Mouse (Mus musculus): ENCODE measurements around the gene Stx8.

The Stx8 gene

DNA sequence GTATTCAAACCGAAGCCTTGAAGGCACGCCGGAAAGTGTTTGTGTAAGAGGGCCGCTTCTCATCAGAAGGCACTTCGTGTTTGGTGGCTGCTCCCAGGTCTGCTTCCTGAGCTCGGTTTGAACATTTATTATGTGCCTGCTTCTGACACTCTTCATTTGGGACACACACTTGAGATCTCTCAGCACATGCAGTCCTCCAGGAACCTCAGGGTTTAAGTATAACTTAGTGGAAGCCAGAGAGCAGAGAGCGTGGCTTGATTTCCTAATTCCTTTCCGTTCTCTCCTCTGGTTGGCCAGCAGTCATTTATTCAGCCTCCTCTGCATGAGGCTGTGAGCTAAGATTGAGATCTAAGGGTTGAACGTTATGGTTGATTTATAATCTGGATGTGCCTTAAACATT is 71.1 kb downstream of the Stx8 start:
- no peak for DNase-seq

DNA sequence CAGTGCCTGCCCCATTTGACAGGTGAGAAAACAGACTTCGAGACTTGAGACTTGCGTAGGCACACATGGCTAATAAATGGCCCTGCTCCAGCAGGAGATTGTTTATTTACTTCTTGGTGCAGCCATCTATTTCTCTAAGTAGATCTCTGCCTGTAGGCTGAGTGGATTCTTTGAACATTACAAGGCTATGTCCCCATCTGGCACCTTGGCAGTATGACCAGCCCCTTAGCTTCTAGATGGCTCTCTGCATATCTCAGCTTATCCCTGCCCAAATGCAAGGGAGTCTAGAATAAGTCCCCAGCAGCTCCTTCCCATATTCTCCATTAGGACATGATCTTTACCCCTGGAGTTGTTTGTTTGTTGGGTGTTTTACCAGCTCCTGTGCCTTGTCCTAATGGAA is 72.1 kb downstream of the Stx8 start:
- DNase-seq = peak; percentile 66 to 78

DNA sequence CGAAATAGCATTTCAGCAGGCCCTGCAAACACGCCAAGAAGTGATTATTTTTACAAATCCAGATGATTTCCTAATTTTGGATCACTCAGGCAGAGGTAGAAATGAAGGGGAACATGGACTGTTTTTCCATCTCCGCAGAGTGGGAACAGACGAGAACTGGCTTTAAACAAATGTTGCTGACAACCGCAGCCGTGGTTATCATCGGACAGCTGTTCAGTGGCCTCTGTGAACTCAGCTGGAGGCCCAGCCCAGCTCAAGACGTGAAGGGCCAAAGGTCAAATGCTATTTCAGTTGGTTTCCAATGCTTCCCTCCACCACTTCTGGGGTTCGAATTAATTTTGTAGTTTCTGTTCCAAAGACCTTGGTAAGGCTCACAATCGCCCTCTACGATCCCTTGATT is 78.2 kb downstream of the Stx8 start:
- DNase-seq = no peak

DNA sequence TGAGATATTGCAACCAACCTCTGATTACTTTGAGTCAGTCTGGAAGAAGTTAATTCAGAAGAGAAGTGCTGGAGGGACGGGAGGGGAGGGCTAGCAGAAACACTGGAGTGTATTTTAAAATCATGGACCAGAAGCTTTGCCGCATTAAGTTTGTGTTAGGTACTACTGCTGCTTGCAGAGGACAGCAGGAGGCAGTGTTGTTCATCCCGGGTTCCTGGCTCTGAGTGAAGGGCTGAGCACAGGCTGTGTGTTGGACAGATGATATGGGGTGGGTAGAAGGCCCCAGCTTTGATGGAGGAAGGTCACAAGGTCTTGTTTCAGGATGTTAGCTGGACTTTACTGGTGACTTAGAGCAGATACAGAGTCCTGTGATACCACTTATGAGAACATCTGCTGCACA is 80.9 kb downstream of the Stx8 start:
- no peak for DNase-seq

DNA sequence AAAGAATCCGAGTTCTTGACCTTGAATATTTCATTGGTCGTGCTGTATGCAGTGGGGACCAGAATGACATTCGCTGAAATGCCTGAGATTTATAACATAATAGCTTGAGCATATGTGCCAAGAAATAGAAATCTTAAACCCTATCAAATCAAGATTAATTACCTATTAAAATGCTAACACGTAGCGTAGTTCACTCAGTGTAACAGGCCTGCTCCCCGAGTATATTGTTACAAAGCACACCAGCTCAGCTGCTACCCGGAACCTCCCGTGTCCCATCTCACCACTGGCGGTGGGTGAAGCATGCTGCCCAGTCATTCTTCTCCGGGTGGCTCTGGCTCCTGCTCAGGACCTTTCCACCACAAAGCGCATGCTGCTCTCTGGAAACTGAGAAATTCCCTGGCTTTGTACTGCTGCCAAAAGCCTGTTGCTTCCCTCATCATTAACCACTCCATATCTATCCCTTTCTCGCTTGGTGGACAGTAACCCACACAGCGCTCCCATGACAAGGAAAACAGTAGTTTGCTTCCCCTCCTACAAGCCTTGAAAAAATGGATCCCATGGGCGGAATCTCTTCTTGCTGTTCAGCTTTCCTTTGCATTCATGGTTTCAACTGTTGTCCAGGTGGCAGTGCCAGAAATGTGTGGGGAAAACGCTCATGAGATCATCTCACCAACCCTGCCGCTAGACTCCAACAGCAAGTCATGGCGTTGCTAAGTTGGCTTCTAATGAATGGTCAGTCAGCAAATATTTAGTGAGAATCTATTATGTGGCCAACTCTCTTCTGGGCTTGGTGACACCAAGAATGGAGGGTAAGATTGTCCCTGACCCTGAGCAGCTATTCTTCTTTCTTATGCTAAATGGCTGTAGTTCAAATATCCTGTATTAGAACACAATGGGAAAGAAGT is 83.5 kb downstream of the Stx8 start:
- peak; percentile 53 to 63 for DNase-seq

DNA sequence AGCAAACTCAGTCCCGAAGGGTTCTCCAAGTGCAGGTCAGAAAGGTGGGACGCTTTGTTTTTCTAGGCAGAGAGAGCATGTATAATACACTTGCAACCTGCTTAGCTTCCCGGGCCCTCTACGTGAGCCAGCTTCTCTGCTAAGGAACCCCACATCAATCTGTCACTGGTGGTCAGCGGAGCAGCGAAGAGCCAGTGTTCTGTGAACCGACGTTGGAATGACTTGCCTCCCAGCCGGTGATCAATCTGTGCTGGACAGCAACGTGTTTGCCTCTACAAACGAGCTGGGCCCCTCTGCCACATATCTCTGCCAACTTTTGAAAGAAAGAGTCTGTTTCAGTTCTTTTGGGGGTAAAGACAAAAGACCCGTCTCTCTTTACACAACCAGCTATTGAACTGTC is 84.7 kb downstream of the Stx8 start:
- peak; percentile 67 to 75 for DNase-seq

DNA sequence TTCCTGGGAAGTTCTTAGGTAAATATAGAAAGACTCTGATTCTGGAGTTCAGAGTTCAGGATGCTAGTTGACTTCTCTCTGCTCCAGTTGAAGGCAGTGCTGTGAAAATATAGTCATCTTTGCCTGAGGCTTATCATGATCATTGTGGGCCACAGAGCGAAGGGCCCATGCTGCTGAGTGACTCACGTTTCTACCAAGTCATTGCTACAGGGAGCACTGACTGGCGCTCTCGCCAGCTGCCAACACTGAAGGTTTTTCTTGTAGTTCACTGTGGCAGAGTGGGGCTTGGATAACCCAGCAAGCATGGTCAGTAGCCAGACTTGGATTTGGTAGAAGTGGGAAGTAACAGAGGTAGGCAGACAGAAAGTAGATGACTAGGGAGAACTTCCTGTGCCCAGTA is 85.3 kb downstream of the Stx8 start:
- DNase-seq = no peak

DNA sequence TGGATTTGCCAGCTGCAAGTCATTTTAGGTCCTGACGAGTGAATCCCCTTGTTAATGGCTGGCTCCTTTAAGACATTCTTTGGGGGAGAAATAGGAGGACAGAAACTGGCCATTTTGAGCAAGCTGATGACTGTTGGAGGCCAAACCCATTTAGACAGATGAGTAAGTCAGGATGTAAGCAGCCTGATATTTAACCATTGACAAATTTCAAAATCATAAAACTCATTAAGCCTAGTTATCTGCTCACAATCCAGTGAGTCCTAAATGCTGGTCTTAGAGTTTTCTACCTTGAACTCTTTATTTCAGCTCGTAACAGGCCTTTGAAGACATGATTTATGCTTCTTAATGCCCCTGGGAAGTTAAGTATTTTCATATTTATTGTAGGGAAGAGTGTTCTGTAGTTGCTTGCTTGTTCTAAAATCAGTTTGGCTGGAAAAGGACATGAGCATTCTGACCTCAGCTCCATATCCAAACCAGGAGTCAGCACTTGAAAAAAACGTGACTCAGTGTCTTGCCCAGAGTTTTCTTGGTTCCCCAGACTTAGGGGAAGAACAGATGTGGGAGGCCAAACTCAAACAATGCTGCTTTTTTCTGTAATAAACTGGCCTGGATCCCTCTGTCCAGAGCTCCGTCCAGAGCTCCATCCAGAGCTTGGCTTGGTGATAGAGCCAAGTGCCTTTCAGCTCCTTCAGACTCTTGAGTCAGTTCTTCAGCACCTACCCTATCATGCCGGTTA is 92.6 kb downstream of the Stx8 start:
- no peak for DNase-seq

DNA sequence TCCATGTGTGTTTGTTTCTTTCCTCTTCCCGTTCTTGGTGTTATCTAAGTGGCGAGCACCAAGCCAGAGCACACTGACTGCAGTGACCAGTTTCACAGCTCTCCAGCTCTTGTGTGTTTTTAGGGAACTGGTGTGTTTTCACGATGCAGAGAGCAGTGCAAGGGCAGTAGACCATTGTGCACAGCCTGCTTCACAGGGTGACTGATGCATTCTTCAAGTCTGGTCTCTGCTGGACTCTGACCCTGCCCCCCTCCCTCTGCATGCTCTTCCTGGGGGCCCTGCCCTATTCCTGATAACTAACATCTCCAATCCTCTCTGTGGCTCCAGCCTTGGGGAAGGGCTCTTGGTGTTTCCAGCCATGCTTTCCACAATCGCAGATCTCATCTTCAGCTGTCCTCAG is 94.7 kb downstream of the Stx8 start:
- DNase-seq = no peak

DNA sequence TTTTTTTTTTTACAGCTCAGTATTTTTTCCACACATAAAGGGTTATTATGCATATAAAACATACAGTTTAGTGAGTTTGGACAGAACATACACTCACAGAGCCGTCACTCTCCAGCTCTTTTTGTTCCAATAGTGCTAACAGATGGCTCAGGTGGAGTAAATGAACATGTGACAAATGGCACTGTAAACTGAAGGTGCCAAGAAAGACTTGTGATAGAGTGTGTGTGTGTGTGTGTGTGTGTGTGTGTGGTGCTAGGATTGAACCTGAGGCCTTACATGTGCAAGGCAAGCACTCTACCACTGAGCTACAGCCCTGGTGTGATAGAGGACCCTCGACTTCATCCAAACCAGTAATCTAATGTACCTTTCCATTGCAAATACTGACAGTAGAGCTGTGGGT is 96.1 kb downstream of the Stx8 start:
- DNase-seq = peak in 1 of 2 experiments; percentile 31

DNA sequence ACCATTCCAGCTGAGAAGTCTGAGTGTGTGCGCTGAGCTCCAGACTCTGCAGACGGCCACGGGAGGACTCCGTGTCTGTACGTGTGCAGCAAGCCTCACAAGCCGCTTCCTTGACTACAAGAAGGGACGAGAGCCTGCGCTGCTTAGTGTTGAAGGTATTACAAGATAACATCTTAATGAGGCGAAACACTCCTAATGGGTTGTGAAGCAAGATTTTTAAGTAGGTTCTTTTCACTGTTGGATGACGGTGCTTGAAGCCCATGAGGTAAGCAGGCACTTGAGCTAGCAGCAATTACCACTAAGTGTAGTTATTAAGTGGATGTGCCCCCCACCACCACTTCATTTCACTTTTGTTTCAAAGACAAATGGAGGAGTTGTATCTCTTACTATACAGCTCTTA is 101.8 kb downstream of the Stx8 start:
- DNase-seq = no peak

DNA sequence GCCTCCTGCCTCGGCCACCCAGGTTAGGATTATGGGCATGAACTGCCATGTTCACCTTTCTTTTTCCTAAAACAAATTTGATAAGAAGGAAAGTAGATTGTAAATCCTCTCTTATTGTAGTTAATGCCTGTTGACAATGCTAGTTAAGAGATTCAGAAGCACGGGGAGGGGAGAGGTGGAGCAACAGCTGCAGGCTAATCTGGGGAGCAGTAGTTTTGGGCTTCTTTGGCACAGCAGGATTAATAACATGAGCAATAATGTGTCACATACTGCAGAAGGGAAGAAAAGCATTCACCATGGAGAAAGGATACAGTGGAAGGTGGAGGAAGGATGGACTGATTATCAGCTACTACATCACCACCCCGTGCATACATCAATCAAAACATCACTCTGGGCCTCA is 104.1 kb downstream of the Stx8 start:
- DNase-seq = no peak

DNA sequence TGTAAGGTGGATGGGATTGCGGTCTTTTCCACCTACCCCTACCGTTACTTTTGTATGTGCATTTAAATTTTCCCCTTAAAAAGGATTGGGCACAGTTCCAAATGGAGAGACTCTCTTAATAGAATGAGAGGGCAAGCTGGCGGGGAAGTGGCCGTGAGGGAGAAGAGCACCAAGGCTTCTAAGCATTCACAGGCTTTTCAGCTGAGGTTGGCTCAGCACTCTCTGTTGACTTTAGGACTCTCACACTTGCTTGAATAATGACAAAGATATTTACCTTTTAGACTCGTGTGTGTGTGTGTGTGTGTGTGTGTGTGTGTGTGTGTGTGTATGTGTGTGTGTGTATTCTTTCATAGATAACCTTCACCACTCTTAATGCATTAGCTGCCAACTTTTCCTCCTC is 105.8 kb downstream of the Stx8 start:
- DNase-seq = no peak

DNA sequence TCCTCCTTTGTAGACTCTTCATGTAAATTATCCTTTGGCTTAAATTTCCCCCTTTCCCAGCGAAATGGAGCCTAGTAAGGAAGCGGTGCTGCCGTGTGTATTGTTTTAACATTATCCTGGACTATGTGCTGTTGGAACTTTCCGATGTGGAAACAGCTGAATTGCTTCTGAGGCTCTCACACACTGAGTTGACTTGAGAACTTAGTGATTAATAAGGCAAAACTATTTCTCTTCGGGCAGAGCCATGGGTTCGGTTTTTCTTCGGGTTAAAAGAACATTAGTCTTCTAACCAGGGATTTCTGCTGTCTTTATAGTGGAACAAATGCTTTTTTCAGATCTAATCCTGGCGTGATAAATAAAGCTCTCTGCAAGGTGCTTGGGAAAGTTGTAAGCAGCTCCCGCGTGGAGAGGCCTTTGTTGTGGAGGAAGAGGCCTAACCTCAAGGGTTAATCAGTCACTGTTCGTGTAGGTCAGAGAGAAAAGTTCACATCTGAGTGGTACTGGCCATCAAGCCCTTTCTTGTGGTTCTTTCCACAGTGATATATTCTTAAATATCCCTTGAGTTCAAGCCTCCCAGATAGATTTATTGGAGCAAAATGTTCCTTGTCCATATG is 106.7 kb downstream of the Stx8 start:
- DNase-seq = no peak

DNA sequence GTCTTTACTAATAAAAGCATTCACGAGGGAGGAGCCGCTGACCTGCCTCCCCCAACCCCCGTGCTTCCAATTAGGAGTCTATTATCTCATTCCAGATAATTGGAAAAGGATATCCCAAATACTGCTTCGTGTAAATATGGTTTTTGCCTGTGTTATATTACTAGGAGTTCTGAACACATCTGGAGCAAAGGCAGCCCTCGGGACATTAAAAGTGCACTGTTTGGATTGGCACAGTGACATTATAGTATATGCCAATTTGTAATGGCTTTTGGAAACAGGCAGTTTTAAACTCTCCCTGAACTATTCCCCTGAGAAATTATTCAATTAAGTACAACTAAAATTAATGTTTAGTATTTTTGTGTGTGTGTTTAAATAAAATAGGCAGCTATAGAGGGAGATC is 108.7 kb downstream of the Stx8 start:
- no peak for DNase-seq

DNA sequence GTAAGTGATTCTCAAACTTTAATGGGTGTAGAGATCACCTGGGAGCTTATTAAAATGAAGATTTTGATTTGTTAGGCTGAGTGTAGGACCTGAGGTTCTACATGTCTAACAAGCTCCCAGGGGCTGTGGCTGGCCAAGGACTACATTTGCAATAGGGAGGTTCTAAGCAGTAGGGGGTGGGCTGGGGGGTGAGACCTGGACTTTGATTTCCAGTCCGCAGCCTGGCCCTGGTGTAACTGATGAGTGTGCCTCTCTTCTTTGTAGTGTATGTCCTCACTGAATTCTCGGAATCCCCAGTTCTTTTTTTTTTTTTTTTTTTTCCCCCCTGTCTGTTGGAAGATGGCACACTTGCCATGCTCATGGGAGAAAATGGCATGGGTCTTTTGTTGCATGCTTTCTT is 109.3 kb downstream of the Stx8 start:
- DNase-seq = no peak

DNA sequence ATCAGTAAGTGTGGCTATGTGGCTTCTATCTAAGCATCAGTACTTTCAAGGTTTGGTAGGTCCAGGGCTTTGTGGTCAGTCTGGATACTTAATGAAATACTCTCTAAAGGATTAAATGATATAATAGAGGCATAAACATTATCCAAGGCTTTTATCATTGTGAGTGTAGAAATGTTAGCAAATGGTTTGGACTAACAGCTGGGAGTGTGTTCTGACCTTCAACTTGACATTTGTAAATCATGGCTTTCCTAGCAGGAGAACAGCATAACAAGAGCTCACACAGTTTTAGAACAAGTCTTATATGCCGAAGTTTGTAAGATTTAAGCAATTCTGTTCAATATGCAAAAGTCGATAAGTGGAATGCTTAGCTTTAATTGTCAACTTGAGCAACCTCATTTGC is 113.8 kb downstream of the Stx8 start:
- DNase-seq = no peak

DNA sequence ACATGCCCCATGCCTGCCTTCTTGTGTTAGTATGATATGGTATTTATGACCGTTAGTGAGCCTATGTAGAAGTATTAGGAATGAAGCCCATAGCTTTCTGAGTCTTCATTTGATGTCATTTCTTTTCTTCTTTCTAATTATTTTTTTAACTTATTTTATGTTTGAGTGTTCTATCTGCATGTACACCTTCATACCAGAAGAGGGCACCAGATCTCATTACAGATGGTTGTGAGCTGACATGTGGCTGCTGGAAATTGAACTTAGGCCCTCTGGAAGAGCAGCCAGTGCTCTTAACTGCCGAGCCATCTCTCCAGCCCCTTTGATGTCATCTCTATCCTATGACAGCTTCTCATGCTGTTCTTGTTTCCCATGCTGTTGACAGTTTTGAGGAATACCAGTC is 115.0 kb downstream of the Stx8 start:
- DNase-seq = no peak

DNA sequence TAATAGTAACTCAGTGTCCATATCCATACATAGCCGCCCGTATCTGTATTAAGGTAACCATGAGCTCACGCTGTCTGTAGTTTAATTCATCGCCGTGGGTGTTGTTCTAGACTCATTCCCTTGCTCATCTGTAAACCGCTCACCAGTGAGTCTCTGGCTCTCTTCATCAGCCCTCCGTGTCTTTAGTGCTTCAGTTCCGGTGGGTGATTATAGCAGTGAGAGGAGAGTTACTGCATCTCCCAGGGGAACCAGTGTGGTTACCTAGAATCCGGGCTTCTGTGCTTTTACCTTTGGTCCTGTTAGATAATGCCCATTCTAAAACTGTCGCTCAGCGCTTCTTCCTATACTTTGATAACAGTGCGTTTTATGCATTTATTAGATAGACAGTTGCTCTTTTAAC is 116.8 kb downstream of the Stx8 start:
- no peak for DNase-seq

DNA sequence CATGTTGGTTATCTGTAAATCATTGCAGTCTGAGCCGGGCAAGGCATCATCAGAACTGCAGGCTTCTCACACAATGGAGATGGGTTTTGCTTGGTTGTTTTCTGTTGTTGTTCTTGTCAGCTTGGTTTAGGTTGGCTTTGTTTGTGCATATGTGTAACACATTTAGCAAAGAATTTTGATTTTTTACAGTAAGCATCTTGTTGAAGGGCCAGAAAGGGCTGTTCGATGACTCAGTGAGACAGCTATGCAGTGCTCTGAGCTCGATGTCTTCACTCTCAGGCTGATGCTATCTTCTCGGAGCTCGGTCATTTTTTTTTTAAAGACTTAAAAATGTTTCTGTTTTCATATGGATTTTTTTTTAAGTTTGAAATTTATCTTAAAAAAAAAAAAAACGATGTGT is 117.6 kb downstream of the Stx8 start:
- no peak for DNase-seq

DNA sequence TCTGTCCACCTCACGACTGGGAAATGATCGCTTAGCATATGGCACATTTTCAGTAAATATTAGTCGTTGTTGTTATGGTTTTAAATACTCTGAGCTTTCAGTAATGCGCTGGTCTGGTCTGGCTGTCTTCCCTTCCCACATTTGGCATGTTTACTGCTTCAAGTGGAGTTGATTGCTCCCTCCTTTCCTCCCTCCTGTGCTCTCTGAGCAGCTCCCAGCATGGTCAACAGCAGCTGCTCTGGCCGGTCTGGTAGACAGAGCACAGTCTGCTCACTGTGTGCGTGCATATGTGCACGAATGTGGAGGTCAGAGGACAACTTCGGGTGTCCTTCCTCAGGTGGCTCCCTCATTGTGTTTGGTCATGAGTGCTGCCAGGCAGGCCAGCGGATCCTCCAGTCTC is 120.2 kb downstream of the Stx8 start:
- DNase-seq = peak; percentile 26 to 44

DNA sequence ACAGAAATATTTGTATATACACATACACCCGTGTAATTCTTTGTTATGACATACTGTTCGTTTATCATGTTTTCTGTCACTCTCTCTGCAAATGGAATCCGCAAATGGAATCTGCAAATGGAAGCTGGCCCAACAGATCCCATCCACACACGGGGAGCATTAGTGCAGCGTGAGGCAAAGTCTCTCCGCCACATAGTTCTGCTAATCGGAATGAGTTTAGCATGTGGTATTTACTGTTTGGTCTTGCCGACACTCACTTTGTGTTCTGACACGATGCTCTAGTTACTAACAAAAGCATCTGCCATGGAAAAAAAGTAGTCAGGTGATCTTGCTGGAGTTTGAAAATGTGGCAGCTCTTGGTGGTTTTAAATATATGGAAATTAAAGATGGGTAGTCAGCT is 123.4 kb downstream of the Stx8 start:
- no peak for DNase-seq

DNA sequence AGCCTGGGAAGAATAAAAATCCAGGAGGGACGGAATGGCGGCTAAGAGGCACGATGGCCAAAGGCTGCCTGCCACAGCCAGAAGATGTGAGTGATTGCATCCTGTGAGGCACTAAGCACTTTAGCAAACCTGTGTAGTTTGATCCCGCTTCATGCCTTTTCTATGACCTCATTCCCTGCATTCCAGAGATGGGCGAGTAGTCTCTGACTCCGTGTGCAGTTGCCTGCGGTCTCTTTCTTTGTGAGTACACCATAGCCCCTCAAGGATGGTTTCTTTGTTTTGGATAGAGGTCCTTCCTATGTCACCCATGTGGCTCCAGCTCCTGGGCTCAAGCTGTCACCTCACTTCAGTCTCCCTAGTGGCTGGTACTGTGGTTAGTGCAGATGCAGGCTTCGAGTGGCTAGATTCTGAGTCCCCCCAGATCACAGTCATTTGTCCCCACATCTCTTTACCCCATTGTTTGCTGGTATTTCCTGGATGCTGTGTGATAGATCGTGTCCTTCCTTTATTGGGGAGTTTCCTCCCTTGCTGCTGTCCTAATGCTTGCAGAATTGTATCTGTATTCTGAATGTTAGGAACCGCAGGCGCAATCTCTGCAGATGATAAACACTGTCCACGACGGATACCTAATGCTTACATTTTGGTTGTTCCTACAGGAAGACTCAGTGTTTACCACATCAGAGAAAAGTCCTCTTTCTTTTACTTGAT is 124.0 kb downstream of the Stx8 start:
- no peak for DNase-seq

Data from cerebellum, postnatal 10 days (tissue).